Comparison of ENCODE assay signal across 15 mouse cellular contexts in the genomic region with DNA sequence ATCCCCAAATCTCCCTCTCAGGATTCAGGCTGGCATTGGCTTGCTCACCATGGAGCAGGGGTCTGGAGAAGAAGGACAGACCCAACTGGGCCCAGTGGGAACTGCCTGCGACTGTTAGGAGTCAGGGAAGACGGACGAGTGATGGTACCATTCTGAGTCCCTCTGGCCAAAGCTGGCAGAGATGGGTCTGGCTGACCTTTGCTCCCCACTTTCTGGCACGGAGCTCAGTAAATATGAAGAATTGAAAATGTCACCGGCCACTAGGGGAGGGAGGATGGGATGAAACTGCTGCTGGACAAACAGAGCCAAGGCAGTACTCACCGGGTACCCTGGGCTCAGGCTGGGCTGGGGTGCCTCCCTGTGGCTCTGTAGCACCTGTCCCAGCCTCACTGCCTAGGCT. TPM values are rescaled to one million over a fixed set of nuclear protein-coding genes. Genes with fewer than 3 reads are reported as not detected.
"Had no signal": no experiment of that assay in that cellular context is flagged by ENCODE, and none has a peak within 500 bp of the region (broad histone marks: within the 10 kb centered on the region; RNA-seq: fewer than 3 reads in every experiment).

No protein-coding gene starts in this region.

- ATAC-seq: inflammation-experienced regulatory T-cells, adult 6 months; intestine, embryonic 16.5 days; midbrain, embryonic 15.5 days had no signal

- H3K9ac ChIP-seq: liver, embryonic 13.5 days; lung, embryonic 14.5 days; midbrain, embryonic 12.5 days; midbrain, embryonic 15.5 days had no signal

- H3K27me3 ChIP-seq: liver, embryonic 13.5 days; midbrain, embryonic 15.5 days had no signal

- H3K4me3 ChIP-seq: left cerebral cortex, adult 2 months; liver, embryonic 13.5 days; midbrain, embryonic 12.5 days; midbrain, embryonic 15.5 days had no signal

- H3K36me3 ChIP-seq: liver, embryonic 13.5 days; midbrain, embryonic 12.5 days; midbrain, embryonic 15.5 days had no signal

- DNase-seq: layer of hippocampus, postnatal 36 days; liver, embryonic 13.5 days; lung, embryonic 14.5 days; lung, postnatal 14 days; lung, postnatal 4 days; thymus, adult 2 months; thymus, postnatal 14 days; thymus, postnatal 4 days had no signal

- H3K4me1 ChIP-seq: liver, embryonic 13.5 days; midbrain, embryonic 12.5 days; midbrain, embryonic 15.5 days had no signal

- H3K27ac ChIP-seq: left cerebral cortex, adult 2 months; liver, embryonic 13.5 days; midbrain, embryonic 12.5 days; midbrain, embryonic 15.5 days had no signal

- H3K9me3 ChIP-seq: liver, embryonic 13.5 days; midbrain, embryonic 12.5 days; midbrain, embryonic 15.5 days had no signal

- H3K4me2 ChIP-seq: liver, embryonic 13.5 days; lung, embryonic 14.5 days; midbrain, embryonic 12.5 days; midbrain, embryonic 15.5 days had no signal

RNA-seq across cellular contexts. Expression of gene Doc2b, which starts 37.2 kb away (rescaled TPM):
- total RNA-seq: megakaryocyte progenitor cell, adult 5-6 weeks; megakaryocyte-erythroid progenitor cell, adult 5-6 weeks had no signal
- polyA plus RNA-seq: inflammation-experienced regulatory T-cells, adult 6 months had no signal
